Mouse (Mus musculus): ENCODE data around the gene Ms4a5. TPM values are rescaled to one million over a fixed set of nuclear protein-coding genes. Genes with fewer than 3 reads are reported as not detected.
A peak's percentile ranks its signal among the peaks of the same experiment; 100 is the strongest.
"Not testable (repeated sequence)": the region's sequence is repeated elsewhere in the genome, so short reads cannot be mapped to it uniquely, and the experiment has no call there.

Gene Ms4a5
- polyA plus RNA-seq (2014; fragmentation: Nextera tagmentation; extraction: Ambion mirVana), result not detected in 2 replicates

DNA sequence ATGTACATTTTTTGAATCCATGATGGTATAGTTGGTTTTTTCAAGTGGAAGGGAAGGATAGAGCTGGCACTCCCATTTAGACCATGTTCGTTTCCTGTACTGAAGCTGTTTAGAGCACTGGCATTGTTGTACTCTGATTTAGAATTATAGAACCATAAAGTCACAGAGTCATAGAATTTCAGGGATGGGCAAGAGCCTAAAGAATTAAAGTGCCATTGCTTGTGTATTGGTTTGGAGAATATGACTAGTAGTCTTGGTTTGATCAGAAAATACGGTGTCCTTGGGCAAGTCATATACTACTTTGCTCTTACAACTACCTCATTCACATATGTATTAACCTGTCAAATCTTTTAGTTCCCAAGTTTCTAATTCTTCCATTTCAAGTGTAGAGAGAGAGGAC is at the start of gene Ms4a5:
Gene Ms4a5 (minus strand): TSS at position 101 of the 400 bp plus-strand sequence.
- Histone ChIP-seq H3K27me3 (replicated peaks; ENCODE audit: control insufficient read depth, insufficient read depth, low read length) (no peaks in the 10 kb centered on the region), H3K27ac (ENCODE audit: low read depth, low read length) (no peak within 1 kb of the TSS), H3K4me3 (ENCODE audit: low read depth, low read length) (no peak within 1 kb of the TSS), H3K4me1 (ENCODE audit: control insufficient read depth, insufficient read depth, low read length) (no peaks in the 10 kb centered on the region), H3K36me3 (ENCODE audit: control insufficient read depth, insufficient read depth, low read length) (no peaks in the 10 kb centered on the region), H3K9ac (ENCODE audit: low read length) (no peak within 1 kb of the TSS), H3K4me2 (ENCODE audit: low read length) (no peak within 1 kb of the TSS), H3K9me3 (replicated peaks; ENCODE audit: control insufficient read depth, low read length) (no peaks in the 10 kb centered on the region)
- 90% methylated on average over 2 of the region's 2 CpGs for WGBS
- no peak for ATAC-seq
- no peak for DNase-seq (ENCODE audit: low spot score)

DNA sequence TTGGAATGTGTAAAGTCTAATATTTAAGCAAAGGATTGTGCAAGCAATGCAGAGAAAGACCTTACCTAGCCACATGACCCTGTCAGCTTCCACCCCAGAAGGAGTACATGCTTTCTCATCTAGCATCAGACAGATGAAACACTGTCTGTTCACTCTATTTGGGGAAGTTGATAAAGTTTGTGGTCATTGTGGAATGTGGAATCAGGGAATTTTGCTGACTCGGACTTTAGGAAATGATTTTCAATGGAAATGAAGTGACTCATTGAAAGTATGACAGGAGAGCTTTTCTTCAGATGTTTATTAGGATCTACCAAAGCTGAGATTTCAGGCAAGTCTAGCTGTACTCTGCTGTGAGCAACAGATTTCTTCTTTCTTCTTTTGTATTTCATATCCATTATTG is 37.5 kb upstream of the Ms4a5 start:
- H3K4me3 ChIP-seq (ENCODE audit: low read depth, low read length), result no peak overlapping the region
- WGBS, result 88% methylated on average over 1 of the region's 1 CpGs
- H3K4me2 ChIP-seq (ENCODE audit: low read length), result no peak overlapping the region
- ATAC-seq, result no peak
- H3K36me3 ChIP-seq (ENCODE audit: control insufficient read depth, insufficient read depth, low read length), result no peaks in the 10 kb centered on the region
- H3K9ac ChIP-seq (ENCODE audit: low read length), result no peak overlapping the region
- H3K4me1 ChIP-seq (ENCODE audit: control insufficient read depth, insufficient read depth, low read length), result no peaks in the 10 kb centered on the region
- H3K27me3 ChIP-seq (replicated peaks; ENCODE audit: control insufficient read depth, insufficient read depth, low read length), result no peaks in the 10 kb centered on the region
- no peaks in the 10 kb centered on the region for H3K9me3 ChIP-seq (replicated peaks; ENCODE audit: control insufficient read depth, low read length)
- DNase-seq (ENCODE audit: low spot score), result no peak
- no peak overlapping the region for H3K27ac ChIP-seq (ENCODE audit: low read depth, low read length)

DNA sequence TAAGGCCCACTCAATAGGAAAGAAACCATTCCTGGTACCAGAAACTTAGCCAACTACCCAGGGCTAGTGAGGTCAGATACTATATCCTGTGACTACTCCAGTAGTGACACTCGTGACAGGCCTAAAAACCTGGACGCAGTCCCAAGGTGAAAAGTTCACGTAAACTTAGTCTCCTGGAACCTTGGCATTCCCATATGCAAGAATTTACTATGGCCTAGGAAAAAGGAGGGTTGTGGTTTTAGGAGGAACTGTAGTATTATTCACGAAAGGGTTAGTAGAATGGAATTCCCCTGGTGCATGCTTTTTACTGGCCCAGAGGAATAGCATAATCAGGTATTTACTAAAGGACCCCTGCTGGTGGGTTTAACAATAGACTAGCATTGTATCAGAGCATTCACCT is 33.1 kb upstream of the Ms4a5 start:
- no peaks in the 10 kb centered on the region for H3K36me3 ChIP-seq (ENCODE audit: control insufficient read depth, insufficient read depth, low read length)
- WGBS, result 85% methylated on average over 4 of the region's 4 CpGs

DNA sequence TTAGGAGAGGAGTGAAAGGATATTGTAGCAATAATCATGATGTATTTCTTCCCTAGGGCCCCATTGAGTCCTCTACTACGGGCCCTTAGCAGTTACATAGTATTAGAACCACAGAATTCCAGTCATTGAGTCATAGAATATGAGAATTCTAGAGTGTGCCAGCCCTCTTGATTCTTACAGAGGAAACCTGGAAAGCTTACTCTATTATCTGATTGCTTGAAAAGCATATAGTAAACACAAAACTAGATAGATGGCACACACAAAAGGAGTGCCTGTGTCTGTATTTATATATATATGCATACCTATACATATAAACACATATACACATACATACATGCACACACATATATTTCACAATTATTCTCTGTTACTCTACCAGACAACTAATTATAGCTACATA is 30.7 kb upstream of the Ms4a5 start, which contains the start of gene Ms4a14:
Gene Ms4a14 (minus strand): TSS at position 101 of the 400 bp plus-strand sequence.
- H3K27ac ChIP-seq (ENCODE audit: low read depth, low read length), result no peak within 1 kb of the TSS
- H3K9me3 ChIP-seq (replicated peaks; ENCODE audit: control insufficient read depth, low read length), result no peaks in the 10 kb centered on the region
- H3K4me2 ChIP-seq (ENCODE audit: low read length), result no peak within 1 kb of the TSS
- H3K36me3 ChIP-seq (ENCODE audit: control insufficient read depth, insufficient read depth, low read length), result no peaks in the 10 kb centered on the region
- ATAC-seq, result no peak
- no peaks in the 10 kb centered on the region for H3K4me1 ChIP-seq (ENCODE audit: control insufficient read depth, insufficient read depth, low read length)
- H3K4me3 ChIP-seq (ENCODE audit: low read depth, low read length), result no peak within 1 kb of the TSS
- no peaks in the 10 kb centered on the region for H3K27me3 ChIP-seq (replicated peaks; ENCODE audit: control insufficient read depth, insufficient read depth, low read length)
- DNase-seq (ENCODE audit: low spot score), result no peak
- no peak within 1 kb of the TSS for H3K9ac ChIP-seq (ENCODE audit: low read length)
- 64% methylated on average over 1 of the region's 1 CpGs for WGBS

More for the DNA sequence above, 33.1 kb upstream of the Ms4a5 start:
- ATAC-seq, result no peak
- H3K4me2 ChIP-seq (ENCODE audit: low read length), result no peak overlapping the region
- no peak overlapping the region for H3K4me3 ChIP-seq (ENCODE audit: low read depth, low read length)
- H3K27me3 ChIP-seq (replicated peaks; ENCODE audit: control insufficient read depth, insufficient read depth, low read length), result no peaks in the 10 kb centered on the region
- no peak for DNase-seq (ENCODE audit: low spot score)
- no peaks in the 10 kb centered on the region for H3K9me3 ChIP-seq (replicated peaks; ENCODE audit: control insufficient read depth, low read length)
- no peaks in the 10 kb centered on the region for H3K4me1 ChIP-seq (ENCODE audit: control insufficient read depth, insufficient read depth, low read length)
- H3K27ac ChIP-seq (ENCODE audit: low read depth, low read length), result no peak overlapping the region
- no peak overlapping the region for H3K9ac ChIP-seq (ENCODE audit: low read length)

DNA sequence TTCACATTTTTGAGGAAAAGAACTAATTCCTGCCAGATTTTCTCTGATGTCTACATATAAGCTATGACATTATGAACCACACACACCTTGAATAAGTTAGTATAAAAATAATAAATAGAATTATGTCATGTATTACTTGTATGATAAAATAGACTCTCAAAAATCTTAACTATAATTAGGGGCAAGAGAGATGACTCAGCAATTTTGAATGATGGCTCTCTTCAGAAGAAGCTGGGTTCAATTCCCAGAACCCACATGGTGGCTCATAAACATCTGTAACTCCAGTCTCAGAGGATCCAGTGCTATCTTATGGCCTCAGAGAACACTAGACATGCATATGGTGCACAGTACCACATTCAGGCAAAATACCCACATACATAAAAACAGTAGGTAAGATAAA is 25.2 kb upstream of the Ms4a5 start:
- Histone ChIP-seq H3K27ac (ENCODE audit: low read depth, low read length) (no peak overlapping the region), H3K4me1 (ENCODE audit: control insufficient read depth, insufficient read depth, low read length) (no peaks in the 10 kb centered on the region), H3K4me3 (ENCODE audit: low read depth, low read length) (no peak overlapping the region), H3K27me3 (replicated peaks; ENCODE audit: control insufficient read depth, insufficient read depth, low read length) (no peaks in the 10 kb centered on the region), H3K36me3 (ENCODE audit: control insufficient read depth, insufficient read depth, low read length) (no peaks in the 10 kb centered on the region), H3K9ac (ENCODE audit: low read length) (no peak overlapping the region), H3K4me2 (ENCODE audit: low read length) (no peak overlapping the region), H3K9me3 (replicated peaks; ENCODE audit: control insufficient read depth, low read length) (no peaks in the 10 kb centered on the region)
- no peak for DNase-seq (ENCODE audit: low spot score)
- no peak for ATAC-seq

DNA sequence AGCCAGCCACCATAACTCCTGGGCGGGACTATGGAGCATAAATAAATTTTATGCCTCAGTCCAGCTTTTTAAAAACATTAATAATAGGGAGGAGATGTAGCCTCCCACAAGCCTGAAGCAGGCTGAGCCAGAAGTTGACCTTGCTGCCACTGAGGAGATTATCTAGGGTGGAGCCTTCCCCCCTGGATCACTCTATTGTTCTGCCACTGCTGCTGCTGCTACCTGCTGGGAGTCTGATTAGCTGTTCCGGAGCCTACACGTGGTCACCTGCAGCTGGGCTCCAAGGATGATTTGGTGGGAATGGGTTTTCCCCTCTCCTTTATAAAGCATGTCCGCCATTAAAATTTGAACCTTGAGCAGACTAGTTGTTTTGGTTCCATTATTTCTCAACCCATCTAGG is 15.9 kb upstream of the Ms4a5 start:
- DNase-seq (ENCODE audit: low spot score); H3K9me3 ChIP-seq (replicated peaks; ENCODE audit: control insufficient read depth, low read length); H3K9ac ChIP-seq (ENCODE audit: low read length); ATAC-seq; H3K27me3 ChIP-seq (replicated peaks; ENCODE audit: control insufficient read depth, insufficient read depth, low read length); H3K4me2 ChIP-seq (ENCODE audit: low read length); H3K4me1 ChIP-seq (ENCODE audit: control insufficient read depth, insufficient read depth, low read length); H3K36me3 ChIP-seq (ENCODE audit: control insufficient read depth, insufficient read depth, low read length); H3K4me3 ChIP-seq (ENCODE audit: low read depth, low read length); H3K27ac ChIP-seq (ENCODE audit: low read depth, low read length): not testable (repeated sequence)
- 27% methylated on average over 4 of the region's 4 CpGs for WGBS

DNA sequence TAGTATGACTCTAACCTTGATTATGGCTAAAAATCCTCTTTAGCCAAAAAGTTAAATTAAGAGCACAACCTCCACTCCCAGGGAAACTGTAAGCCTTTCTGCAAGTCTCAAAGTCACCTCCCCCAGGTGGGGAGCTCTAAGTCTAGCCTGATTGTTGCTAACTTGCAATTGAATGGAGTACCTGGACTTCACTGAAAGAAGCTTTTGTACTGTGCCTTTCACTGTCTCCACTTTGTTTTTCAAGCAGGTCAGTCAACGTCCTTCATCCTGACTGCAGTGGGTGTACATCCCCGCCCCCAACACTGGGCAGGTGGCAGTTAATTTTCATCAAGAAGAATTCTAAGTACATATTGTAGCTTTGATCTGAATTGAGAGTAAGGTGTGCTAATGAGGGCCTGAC is 15.3 kb upstream of the Ms4a5 start:
- no peak overlapping the region for H3K9ac ChIP-seq (ENCODE audit: low read length)
- H3K9me3 ChIP-seq (replicated peaks; ENCODE audit: control insufficient read depth, low read length), result no peaks in the 10 kb centered on the region
- H3K36me3 ChIP-seq (ENCODE audit: control insufficient read depth, insufficient read depth, low read length), result no peaks in the 10 kb centered on the region
- H3K27ac ChIP-seq (ENCODE audit: low read depth, low read length), result no peak overlapping the region
- no peak overlapping the region for H3K4me3 ChIP-seq (ENCODE audit: low read depth, low read length)
- H3K4me1 ChIP-seq (ENCODE audit: control insufficient read depth, insufficient read depth, low read length), result no peaks in the 10 kb centered on the region
- no peaks in the 10 kb centered on the region for H3K27me3 ChIP-seq (replicated peaks; ENCODE audit: control insufficient read depth, insufficient read depth, low read length)
- ATAC-seq (no peak), DNase-seq (ENCODE audit: low spot score) (no peak)
- no peak overlapping the region for H3K4me2 ChIP-seq (ENCODE audit: low read length)
- WGBS, result 29% methylated on average over 2 of the region's 2 CpGs

DNA sequence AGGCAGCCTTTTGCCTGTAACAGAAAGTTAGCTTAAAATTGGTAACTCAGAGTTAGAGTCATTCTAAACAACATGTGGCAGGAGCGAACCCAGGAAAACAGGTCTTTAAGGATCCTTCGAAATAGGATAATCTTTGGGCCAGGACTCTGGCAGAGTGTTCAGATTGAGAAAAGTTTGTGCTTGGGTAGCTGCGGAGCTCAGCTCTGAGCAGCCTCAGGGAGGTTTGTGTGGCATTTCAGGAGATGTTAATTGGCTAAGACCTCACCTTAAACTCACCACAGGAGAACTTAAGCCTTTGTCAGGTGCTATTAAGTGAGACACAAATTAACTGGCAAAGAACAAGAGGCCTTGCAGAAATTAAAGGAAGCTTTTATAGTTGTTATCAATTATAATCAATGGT is 9.9 kb upstream of the Ms4a5 start:
- WGBS, result 5% methylated on average over 3 of the region's 3 CpGs
- H3K4me1 ChIP-seq (ENCODE audit: control insufficient read depth, insufficient read depth, low read length); H3K9me3 ChIP-seq (replicated peaks; ENCODE audit: control insufficient read depth, low read length); H3K36me3 ChIP-seq (ENCODE audit: control insufficient read depth, insufficient read depth, low read length); H3K9ac ChIP-seq (ENCODE audit: low read length); DNase-seq (ENCODE audit: low spot score); ATAC-seq; H3K27me3 ChIP-seq (replicated peaks; ENCODE audit: control insufficient read depth, insufficient read depth, low read length); H3K4me3 ChIP-seq (ENCODE audit: low read depth, low read length); H3K27ac ChIP-seq (ENCODE audit: low read depth, low read length): not testable (repeated sequence)
- H3K4me2 ChIP-seq (ENCODE audit: low read length), result peak overlapping the region; percentile 49; the same call in 1 of the 2 replicates

DNA sequence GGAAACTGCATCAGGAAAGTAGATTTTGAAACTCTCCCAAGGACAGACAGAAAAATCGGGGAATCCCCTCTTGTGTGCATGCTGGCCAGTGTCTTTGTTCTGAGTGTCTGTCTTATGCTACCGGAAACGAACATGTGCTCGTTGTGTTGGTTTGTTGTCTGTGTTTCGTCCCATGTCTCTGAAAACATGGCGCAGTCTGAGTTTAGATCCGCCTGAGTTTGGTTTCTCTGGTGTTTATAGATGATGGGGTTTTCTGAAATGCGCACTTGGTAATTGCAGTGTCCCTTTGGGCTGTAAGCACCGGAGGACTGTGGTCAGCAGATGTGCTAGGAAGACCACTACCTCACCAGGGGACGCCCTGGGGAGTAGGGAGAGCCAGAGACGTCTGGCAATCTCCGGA is 9.3 kb upstream of the Ms4a5 start:
- Histone ChIP-seq H3K36me3 (ENCODE audit: control insufficient read depth, insufficient read depth, low read length) (no peaks in the 10 kb centered on the region), H3K27ac (ENCODE audit: low read depth, low read length) (no peak overlapping the region), H3K4me2 (ENCODE audit: low read length) (peak overlapping the region; percentile 49), H3K27me3 (replicated peaks; ENCODE audit: control insufficient read depth, insufficient read depth, low read length) (no peaks in the 10 kb centered on the region), H3K4me3 (ENCODE audit: low read depth, low read length) (peak overlapping the region; percentile 28), H3K4me1 (ENCODE audit: control insufficient read depth, insufficient read depth, low read length) (no peaks in the 10 kb centered on the region), H3K9me3 (replicated peaks; ENCODE audit: control insufficient read depth, low read length) (no peaks in the 10 kb centered on the region), H3K9ac (ENCODE audit: low read length) (peak overlapping the region; percentile 52)
- 16% methylated on average over 12 of the region's 12 CpGs for WGBS
- ATAC-seq, result no peak
- peak; percentile 2 for DNase-seq (ENCODE audit: low spot score)
